Mouse (Mus musculus): ENCODE data around the gene Foxn3.

Gene Foxn3

DNA sequence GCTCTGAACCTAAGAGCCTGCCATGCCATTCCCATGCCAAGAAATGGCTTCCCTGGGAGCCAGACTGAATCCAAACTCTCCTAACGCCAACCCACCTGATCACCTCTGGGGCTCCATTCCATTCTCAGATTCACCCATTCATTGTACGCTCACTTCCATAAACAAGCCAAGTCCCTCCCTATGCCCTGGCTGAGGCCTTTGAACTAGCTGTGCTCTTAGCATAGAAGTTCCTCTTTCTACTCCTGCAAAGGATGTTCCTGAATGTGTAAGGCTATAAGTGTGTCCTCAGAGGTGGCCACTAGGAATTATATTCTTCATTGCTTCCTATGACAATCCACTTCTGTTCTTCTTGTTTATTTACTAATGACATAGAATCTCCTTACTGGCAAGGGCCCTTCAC is 40.5 kb downstream of the Foxn3 start:
- DNase-seq (ENCODE audit: low read depth, low spot score): no peak

DNA sequence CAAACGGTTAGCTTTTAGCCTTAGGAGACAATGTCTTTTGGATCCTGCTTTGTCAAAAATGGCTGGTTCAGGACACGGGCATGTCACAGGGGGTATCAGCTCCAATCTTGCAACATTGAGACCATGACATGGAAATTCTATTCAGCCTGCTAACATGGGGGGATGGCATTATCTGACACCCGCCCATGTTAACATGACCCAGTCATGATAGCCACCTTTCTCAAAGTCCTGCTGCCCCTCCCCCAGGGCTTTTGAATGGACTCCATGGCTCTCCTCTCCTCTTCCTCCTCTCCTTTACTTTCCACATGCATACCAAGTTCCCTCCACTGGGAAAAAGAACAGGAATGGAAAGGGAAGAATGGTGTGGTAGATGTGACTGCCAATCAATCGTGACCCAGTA is 43.5 kb downstream of the Foxn3 start:
- no peak for DNase-seq (ENCODE audit: low read depth, low spot score)

DNA sequence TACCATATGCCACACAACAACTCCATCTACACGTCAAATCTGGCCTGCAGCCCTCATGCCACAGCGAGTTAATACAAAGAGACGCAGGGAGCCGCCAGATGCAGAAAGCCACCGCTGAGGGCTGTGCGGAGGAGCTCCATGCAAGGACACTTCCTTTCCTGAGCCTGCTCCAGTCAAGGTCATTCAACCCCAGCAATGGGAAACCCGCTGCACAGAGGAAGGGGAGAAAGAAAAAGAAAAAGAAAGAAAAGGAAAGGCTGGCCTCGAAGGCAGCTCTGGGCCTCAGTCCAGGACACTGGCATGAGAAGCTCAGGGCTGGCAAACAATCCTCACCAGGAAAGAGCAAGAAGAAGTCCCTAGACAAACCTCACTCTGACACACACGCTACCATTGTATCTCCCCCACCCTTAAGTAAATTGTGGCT is 44.2 kb downstream of the Foxn3 start:
- peak; percentile 16 for DNase-seq (ENCODE audit: low read depth, low spot score)

GRCm38 (mm10) chr12:99518640-99519039 is 44.7 kb downstream of the Foxn3 start:
- DNase-seq (ENCODE audit: low read depth, low spot score): no peak

DNA sequence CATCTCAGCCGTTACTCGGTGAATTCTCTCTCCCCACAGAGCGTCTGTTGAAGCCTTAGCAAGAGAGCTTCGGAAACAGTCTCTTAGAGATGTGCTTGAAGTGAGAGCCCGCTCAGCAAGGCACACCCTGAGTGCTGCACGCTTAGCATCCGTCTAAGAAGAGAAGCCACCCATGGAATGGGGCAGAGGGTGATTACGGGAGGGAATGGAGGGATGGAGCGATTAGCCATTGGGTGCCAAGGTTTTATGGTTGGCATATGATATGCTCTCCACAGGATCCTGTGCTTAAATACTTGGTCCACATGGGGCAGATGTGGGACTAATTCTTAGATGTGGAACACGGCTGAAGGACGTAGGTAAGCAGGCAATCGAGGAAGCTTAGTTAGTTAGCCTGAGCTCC is 45.3 kb downstream of the Foxn3 start:
- no peak for DNase-seq (ENCODE audit: low read depth, low spot score)

- no peak for DNase-seq (ENCODE audit: low read depth, low spot score)
Observed at GRCm38 (mm10) chr12:99517296-99517695, 46.1 kb downstream of the Foxn3 start.

DNA sequence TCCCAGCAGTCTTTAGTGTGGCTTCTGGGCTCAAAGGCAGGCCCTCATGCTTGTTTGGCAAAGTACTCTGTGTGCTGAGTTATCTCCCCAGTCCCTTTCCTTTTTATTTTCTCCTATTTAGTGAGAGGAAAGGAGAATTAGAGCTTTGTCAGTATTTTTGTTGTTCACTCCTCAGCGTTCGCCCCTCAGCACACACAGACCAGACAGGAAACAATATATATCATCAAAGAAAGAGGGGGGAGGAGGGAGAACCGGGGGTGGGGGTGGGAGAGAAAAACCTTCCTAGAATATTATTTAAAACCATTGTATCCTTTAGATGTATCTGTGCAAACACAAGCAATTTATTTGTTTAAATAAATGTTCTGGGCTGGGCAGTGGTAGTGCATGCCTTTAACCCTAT is 47.9 kb downstream of the Foxn3 start:
- no peak for DNase-seq (ENCODE audit: low read depth, low spot score)

DNA sequence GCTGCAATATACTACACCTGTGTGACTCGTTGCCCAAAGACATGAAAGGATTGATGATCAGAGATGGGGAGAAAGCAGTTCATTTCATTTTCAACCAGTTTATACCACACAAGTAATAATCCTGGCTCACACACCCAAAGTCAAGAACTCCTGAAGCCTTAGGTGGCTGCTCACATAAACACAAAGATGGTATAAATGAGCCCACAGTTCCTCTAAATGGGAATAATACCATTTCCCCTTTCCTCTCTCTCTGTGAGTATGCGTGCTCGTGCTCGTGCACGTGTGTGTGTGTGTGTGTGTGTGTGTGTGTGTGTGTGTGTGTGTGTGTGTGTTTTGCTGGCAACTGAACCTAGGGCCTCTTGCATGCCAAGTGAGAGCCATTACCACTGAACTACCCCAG is 51.7 kb downstream of the Foxn3 start:
- DNase-seq (ENCODE audit: low read depth, low spot score): no peak

DNA sequence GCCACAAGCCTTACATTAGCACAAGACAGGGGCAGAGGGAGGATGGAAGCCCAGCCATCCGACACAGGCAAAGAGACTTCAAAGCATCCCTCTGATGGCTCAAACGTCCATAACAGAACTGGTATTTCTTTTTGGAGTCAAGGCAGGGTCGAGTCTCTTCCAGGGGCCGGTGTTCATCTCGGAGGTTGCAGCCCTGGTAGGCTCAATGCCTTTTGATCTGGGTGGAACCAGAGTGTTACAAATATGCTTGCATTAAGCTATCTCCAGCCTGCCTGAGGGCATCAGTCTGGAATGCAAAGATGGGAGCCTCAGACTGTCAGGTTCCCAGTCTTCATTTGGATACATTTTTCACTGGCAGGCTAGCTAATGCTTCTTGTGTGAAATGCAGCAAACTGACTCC is 52.6 kb downstream of the Foxn3 start:
- DNase-seq (ENCODE audit: low read depth, low spot score): no peak

GRCm38 (mm10) chr12:99502225-99502624 is 61.2 kb downstream of the Foxn3 start:
- no peak for DNase-seq (ENCODE audit: low read depth, low spot score)

- DNase-seq (ENCODE audit: low read depth, low spot score): no peak
Observed at GRCm38 (mm10) chr12:99498978-99499694, 64.2 kb downstream of the Foxn3 start.

DNA sequence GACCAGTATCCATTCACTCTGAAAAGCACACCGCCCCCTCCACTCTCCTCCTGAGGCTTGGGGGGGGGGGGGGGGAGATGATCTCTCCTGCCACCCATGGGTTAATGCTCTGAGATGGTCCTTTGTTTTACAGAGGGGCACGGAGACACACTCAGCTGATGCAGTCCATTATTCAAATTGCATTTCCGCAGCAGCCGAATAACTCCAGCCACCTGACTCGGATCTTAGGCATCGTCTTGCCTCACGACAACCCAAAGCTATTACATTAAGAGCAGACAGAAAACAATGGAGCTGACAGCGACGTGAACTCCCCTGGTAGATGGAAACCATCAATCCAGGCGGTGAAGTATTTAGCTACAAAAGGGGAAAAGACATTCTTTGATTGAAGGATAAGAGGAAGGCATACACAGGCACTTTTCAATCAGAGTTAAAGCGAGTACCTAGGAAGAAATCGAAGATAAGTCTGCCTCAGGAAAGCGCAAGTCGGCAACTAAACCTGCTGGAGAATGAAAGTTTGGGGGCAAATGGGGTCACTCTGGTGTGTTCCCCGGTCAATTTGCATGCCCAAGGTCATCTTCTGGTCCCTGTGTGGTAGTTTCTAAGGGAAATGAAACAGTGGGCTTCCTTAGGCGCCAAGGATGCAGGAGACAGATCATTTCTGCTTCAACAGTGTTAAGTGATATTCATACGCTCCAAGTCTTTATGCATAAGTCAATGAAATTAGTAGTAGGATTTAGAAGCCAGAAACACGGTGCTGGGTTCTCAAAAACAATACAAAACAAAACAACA is 65.0 kb downstream of the Foxn3 start:
- no peak for DNase-seq (ENCODE audit: low read depth, low spot score)

DNA sequence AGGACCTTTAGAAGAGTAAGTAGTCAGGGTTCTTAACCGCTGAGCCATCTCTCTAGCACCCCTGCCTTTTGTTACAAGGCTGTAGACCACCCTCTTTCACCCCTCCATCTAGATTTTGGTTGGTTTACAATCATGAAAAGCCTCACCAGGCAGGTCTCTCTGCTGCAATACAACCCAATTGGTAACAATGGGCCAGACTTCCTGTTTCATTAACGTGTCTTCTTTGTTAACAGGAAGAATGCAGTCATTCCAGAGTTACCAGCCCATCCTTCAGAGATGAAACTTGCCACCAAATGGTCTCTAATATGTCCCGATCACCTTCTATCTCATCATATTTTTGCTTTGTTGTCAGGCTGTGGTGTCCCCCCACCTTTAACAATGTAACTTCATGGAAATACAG is 66.4 kb downstream of the Foxn3 start:
- no peak for DNase-seq (ENCODE audit: low read depth, low spot score)

GRCm38 (mm10) chr12:99490216-99490615 is 73.2 kb downstream of the Foxn3 start:
- no peak for DNase-seq (ENCODE audit: low read depth, low spot score)

DNA sequence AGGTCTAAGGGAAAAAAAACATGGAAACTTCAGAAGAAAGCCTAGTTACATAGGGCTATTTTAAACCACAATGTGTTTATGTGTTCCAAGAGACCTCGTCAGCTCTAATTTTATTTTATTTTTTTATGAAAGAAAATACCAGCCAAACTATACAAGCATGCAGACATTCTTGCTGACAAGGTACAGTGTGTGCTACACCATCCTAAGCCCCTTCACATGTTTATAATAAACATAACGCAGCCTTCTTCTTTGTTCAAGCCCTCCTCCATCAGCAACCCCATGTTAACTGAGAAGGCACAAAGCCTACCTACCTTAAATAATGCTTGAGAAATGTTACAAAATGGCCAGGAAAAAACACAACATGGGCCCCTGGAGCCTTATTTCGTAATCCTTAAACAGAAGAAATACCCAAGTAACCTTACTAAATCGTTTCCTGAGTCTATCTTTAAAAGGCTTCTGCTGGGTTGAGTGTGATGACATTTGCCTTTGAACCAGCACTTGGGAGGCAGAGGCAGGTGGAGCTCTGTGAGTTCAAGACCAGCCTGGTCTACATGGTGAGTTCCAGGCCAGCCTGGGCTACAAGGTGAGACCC is 74.3 kb downstream of the Foxn3 start:
- no peak for DNase-seq (ENCODE audit: low read depth, low spot score)

DNA sequence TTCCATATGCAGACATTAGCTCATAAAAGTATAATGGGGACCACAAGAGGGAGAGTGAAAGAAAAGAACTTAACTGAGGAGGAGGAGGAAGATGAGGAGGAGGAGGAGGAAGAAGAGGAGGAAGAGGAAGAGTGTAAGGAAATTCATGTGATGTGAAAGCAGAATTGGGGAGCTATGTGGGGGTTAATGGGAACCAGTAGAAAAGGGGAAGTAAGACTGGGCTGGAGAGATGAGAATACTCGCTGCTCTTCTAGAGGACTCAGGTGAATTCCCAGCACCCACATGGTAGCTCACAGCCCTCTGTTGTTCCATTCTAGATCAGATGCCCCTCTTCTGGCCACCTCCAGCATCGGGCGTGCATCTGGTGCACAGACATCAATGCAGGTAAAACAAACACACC is 83.0 kb downstream of the Foxn3 start:
- no peak for DNase-seq (ENCODE audit: low read depth, low spot score)

- no peak for DNase-seq (ENCODE audit: low read depth, low spot score)
Observed at GRCm38 (mm10) chr12:99474176-99474575, 89.2 kb downstream of the Foxn3 start.

DNA sequence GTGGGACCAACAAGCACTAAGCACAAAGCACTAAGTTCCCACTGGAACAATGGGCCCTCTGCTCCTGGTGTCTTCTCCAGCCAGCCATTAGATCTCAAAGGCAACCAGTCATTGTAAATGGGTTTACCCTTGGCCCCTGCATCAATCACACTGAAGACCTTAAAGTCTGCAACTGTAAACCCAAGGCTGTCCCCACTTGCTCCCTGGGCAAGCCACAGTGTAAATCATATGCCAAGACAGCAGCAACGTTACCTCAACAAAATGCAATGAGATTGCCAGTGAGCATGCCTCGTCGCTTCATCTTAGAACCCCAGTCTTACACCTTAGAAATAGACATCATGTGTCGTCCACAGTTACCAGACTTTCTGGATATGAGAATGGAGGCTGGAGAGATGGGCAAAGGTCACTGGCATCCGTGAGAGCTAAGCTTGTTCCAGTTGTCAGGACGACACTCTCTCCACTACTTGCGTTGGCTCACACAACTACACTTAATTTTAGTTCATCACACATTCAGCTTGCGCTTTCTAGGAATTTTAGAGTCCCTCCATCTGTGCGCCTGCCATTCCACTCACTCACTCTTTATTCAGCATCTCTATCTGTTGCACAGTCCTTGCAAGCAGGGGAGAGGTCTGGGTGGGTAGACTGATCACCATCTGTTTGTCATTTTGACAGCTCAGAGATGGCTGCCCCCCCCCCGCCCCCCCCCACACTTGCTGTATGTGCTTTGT is 89.8 kb downstream of the Foxn3 start:
- DNase-seq (ENCODE audit: low read depth, low spot score): no peak

DNA sequence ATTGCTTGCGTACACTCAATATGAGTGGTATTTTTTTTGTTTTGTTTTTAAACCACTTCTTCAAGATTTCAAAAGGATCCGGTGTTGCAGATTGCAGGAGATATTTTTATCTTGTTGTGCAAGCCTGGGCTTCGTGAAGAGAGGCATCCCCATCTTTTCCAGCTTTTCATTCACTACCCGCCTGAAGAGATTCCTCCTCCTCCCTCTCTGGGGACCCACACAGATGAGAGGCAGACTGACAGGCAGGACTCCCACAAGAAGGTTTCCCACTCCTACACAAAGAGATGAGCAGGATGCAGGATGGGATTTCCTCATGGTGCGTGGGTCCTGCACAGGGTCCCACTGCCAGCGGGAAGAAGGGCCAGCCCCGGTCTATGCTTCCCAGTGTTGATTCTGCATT is 92.0 kb downstream of the Foxn3 start:
- no peak for DNase-seq (ENCODE audit: low read depth, low spot score)

- DNase-seq (ENCODE audit: low read depth, low spot score): peak; percentile 49
Observed at GRCm38 (mm10) chr12:99467884-99468311, 95.5 kb downstream of the Foxn3 start.

DNA sequence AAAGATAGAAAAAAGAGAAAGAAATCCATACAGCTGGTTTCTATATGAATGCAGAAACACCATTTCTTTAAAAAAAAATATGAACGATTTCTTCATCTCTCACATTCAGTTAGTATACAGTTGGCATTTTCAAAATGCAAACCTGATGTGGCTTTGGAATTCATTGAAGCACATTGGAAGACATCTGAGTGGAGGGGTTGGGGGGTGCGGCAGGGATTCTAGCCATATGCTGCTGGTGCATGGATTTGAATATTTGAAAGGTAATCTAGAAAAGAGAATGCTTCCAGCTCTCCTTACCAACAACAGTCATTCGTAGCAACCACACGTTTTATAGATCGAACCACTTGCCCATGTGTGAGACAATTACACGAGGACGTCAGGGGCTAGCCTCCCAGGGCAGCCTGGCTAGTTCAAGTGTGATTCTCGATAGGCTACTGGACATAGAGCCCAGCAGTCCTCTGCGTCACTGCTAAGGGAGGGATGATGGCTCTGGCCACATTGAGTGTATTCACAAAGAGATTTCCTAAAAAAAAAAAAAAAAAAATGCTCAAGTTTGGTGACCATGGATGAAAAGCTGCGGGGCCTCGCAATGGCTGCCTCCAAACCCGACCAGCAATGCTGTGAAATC is 96.0 kb downstream of the Foxn3 start:
- DNase-seq (ENCODE audit: low read depth, low spot score): no peak

DNA sequence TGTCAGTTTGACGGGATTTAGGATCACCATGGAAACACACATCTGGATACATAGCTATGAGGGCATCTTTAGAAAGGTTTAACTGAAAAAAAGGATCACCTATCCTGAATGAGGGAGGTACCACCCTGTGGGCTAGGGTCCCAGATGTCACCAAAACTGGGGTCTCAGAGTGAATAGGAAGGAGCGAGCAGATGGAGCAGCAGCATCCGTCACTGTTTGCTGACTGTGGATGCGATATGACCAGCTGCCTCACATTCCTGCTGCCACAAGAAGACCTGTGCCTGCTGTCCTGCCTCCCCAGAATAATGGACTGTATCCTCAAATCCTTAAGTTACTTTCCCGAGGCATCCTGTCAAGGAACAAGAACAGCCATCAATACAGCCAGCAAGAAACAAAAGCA is 97.0 kb downstream of the Foxn3 start:
- no peak for DNase-seq (ENCODE audit: low read depth, low spot score)

Measured in retina, postnatal 7 days (tissue).